Mouse (Mus musculus) testis, postnatal 10 days (tissue): Measurements from ENCODE around the gene 2010300C02Rik.
"Not testable (repeated sequence)": the region's sequence is repeated elsewhere in the genome, so short reads cannot be mapped to it uniquely, and the experiment has no call there.

ENCODE experiments used
- DNase-seq: peaks from one replicate; pipeline ENCODE4 v3.0.0; 2021; ENCODE audit warnings: low spot score

Gene 2010300C02Rik

DNA sequence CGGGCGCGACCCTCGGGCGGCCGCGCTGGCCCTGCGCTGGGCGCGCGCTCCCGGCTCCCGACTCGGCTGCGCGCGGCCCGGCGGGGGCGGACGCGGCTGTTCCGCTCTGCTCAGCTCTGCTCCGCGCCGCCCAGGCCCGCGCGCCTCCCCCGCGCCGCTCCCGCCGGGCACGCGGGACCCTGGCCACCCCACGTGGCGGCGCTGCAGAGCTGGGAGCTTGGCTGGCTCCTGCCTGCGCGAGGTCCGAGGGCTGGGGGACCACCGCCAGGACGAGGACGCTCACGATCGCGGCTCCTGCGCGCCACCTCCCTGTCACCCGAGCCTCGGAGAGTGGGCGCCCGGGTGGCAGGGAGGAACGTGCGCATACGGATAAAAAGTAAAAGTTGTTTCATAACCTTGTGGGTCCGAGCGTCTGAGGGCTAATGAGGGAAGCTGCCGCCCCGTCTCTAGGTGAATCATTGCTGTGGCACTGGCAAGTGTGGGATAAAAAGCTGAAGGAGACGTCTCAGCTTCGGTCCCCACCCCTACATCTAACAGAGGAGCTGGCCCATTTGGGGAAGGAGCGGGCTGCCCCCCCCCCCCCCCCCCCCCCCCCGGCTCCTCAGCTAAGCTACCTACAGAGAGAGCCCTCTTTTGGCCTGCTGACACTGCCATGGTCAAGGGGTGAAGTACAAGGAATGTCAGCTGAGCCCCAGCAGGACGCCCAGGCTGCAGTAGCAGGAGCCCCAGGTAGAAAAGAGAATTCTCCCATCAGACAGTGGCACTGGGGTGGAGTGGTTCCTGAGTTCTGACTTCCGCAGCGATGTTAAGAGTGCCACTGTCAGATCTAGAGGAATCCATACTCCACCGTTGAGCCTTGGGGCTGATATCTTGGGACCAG is at the start of gene 2010300C02Rik:
TSS of gene 2010300C02Rik (minus strand) at position 325 of the 880 bp plus-strand sequence.
- peak; percentile 86 for DNase-seq

DNA sequence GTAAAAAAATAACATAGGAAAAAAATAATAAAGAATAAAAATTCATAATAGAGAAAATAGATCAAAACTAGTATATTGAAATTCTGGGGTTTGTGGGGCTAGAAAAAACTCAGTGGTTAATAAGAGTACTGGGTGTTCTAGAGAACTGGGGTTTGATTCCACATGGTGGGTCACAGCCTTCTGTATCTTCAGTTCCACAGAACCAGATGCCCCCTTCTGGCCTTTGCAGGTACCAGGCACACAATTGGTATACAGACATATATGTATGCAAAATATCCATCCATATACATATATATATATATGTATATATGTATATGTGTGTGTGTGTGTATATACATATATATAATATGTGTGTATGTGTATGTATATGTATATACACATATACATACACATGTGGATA is 39.5 kb upstream of the 2010300C02Rik start:
- no peak for DNase-seq

DNA sequence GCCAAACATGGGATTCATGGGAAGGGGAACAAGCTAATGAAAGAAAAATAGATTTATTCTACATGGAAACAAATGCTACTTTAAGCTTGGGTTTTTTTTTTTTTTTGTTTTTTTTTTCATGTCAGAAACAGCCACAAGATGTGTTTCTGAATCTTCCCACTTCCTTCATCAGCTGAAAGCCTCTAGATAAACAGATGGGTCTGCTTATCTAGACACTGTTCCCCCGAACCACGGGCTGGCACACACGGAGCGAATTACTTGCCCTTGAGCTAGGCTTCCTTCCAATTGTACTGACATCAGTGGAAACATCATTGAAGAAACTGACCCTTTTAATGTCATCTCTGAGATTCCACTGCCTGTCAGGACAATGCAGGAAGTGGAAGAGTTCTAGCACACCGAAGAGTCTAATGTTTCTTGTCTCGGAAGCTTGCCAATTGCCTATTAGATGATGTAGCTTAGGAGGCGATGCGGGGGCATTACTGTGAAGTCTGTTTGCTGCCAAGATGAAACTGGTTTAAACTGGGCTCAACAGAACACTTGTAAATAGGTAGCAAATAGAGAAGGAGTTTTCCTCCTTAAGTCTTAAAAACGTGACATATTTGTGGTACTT is 24.9 kb upstream of the 2010300C02Rik start:
- DNase-seq: no peak

DNA sequence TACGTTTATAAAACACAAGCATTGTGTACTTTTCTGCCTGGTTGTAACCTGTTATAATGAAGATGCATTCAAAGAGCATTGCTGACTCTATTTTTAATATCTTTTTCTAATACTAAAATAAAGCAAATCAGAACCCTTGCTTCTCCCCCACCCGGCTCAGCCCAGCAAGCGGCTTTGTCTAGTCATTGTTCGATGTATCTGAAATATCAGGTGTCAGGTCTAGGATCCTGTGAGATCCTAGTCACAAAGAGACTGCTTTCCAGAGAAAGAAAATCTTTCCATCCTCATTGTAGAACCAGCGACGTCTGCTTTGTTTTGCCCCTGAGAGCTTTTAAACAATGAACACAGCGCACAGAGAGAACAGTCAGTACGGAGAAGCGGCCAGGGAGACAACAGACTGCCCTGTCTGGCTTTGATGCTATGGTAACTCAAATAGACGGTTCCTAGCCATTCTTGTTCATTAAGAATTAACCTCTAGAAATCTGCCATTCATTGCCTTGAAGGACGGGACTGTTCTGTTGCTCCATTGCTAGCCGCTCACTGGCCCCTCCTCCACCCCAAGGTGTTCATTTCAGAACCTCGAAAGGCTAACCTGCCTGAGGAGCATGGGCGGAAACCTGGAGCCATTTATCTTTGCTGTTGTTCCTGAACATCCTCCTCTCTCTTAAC is 22.9 kb upstream of the 2010300C02Rik start:
- no peak for DNase-seq

DNA sequence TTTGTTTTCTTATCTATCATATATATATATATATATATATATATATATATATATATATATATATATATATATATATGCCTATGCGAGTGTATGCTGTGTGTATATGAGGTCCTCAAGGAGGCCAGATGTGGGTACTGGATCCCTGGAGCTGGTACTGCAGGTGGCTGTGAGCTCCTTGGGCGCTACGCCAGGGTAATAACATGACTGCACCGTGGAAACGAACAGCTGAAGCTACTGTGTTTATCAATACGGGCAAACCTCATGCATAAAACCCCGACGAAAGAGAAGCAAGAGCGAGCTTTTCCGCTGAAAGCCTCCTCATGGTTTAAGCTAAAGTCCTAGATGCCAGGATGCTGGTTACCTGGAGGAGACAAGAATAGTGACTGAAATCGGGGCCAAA is 22.2 kb upstream of the 2010300C02Rik start:
- DNase-seq: no peak

DNA sequence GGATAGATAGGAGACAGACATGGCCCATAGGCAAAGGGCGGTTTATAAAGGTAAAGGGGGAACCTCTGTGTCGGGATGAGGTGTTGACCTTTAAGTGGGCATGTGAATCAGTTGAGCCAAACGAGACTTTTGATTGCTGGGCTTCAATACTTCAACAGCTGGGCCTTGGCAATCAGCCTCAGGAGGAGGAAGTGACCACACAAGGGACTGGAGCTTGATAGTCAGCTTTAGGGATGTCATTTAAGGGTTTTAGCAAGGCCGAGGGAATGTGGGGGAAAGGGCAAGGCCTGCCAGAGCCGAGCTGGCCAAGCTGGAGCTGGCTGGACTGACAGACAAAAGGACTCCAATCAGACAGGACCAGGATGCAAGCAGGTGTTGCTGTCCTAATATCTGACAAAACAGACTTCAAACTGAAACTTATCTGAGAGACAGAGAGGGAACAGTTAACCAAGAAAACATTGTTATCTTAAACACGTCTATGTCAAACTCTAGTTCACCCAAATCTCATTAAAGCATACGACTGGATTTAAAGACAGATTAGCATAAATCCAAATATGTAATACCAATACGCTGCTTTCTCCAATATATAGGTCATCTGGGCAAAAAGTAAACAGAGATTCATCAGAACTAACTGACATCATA is 20.4 kb upstream of the 2010300C02Rik start:
- DNase-seq: no peak

DNA sequence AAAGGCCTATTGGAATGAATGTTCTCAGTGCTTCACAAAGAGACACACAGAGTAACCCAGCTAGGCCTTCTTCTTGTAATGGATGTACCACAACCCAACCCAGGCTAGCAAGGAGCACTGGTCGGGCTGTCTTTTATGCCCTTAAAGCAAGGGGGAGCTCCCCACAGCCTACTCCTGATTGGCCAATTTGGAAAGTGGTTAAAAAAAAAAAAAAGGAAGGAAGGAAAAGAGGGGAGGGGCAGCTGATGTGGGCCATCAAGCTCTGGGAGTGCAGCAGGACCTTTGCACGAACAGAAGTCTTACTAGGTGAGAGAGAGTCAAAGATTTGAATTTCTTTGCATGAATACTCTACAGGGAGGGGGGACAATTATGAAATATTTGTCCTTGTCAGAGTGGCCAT is 19.0 kb upstream of the 2010300C02Rik start:
- DNase-seq: no peak

DNA sequence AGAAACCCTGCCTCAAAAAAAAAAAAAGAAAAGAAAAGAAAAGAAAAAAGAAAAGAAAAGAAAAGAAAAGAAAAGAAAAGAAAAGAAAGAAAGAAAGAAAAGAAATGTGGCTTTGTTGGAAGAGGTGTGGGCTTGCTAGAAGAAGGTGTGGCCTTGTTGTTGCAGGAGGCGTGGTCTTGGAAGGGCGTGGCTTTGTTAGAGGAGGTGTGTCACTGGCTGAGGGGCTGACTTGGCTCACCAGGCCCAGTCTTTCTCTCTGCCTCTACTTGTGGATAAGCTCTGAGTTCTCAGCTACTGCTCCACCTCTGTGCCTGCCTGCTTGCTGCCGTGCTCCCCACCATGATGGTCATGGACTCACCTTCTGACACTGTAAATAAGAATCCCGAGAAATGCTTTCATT is 17.2 kb upstream of the 2010300C02Rik start:
- DNase-seq: no peak

DNA sequence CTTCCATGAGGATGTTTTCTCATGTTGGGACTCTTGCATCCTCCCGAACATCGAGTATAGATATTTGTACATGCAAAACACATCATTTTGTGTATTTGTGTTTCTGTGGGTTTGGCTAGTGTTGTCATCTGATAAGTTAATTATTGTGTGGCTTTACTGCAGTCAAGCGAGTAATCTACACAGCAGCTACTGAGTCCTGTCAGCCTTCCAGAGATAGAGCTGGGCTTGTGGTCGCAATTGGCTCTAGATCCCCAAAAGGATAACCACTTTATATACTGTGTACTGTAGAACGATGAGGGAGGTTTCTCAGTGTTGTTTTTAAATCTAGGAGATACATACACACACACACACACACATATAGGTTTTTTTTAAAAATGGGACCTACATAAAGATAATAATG is 16.0 kb upstream of the 2010300C02Rik start:
- DNase-seq: no peak

DNA sequence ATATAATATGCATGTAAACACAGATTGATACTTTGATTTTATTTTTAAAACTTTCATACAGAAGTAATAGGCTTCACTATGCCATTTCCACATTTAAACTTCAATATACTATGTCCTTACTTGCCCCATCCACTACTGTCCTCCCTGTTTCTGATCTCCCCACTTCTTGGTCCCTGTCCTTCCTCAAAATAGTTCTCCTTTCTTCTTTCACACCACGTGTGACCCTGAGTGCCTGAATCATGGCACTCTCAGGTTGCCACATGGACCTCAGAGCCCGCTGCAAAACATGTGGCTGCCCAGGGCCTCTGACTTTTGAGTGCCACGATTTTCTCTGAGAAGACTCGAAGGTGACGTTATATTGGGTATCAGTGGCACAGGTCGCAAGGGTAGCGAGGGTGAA is 15.0 kb upstream of the 2010300C02Rik start:
- DNase-seq: no peak

DNA sequence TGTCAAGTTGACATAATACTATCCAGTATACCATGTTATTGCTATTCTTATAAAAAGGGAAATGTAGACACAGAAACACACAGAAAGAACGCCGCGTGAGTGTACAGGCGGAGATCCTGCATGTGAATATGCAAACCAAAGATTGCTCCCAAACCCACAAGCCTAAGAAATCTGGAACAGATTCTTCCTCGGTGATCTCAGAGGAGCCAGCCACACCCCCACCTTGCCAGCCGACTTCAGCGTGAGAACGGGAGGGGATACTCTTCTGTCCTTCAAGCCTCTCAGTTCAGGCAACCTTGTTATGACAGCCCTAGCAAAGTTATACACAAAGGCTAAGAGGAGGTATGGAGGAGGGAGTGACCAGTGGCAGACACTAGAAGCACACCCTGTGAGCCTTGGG is 9.5 kb upstream of the 2010300C02Rik start:
- DNase-seq: no peak

DNA sequence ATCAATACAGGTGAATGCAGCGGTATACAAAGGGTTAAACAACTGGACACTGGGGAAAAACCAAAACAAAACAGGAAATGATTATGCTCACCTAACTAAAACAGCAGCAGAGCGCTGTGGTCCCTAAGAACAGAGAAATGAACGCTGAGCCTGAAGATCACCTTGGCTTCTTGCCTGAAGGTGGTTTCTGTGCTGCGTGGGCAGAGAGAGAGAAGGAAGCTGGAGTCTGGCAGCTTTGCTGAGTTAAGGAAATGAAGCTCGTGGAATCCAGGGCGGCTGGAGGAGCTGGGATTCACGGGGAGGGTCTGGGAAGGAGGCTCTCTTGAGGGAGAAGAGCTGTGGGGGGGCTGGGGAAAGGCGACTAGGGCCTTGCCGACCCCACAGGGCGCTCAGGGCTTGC is 8.2 kb upstream of the 2010300C02Rik start:
- DNase-seq: no peak

DNA sequence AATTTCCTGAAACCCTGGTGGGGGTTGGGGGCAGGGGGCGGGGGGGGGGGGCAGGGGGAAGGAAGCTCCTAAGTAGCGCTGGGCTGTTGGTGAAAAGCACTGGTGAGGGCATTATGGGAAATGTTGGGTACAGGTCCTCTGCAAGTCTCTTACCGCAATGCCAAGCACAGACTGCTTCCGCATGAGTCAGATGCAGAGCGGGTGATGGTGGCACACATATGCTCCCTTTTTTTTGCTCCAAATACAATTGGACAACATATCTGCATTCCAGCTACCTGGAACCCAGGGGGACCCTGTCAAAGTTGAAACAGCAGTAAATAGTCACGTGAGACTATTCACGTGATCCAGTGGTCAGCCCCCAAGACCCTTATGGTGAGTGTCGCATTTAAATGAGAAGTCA is 7.3 kb upstream of the 2010300C02Rik start:
- DNase-seq: no peak

DNA sequence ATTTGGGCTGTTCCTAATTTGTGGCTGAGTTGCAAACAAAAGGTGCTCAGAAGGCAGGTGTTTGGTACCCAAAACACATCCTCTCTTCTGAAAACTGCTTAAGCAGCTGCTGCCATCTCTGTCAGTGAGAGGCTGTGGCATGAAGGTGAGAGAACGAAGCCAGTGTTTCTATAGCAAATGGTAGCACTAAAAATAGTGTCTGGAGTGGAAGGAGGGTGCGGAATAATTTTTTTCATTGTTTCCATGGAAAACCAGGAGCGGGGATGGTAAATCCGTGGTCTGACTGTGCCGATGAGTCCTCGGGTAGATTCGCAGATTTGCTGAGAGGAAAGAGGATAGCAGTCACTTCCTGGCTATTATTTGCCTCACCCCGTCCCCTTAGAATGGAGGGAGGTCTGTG is 6.5 kb upstream of the 2010300C02Rik start:
- DNase-seq: no peak

DNA sequence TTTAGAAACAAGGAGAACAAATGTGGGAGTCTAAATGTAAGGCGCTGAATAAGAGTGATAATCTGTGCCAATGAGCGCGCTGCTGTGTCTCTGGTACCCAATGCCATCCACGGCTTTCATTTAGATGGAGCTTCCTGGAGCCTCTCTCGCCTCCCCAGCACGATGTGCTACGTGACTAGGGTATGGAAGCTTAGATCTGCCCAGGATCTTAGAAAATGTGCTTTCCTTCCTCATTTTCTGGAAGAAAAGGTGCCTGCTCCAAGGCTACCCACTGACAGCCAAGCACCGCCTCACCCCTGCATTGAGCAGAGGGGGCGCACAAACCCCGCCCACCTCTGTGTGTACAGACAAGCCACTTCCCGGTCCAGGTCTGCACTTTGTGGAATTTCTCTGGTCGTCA is 6.0 kb upstream of the 2010300C02Rik start:
- DNase-seq: no peak

DNA sequence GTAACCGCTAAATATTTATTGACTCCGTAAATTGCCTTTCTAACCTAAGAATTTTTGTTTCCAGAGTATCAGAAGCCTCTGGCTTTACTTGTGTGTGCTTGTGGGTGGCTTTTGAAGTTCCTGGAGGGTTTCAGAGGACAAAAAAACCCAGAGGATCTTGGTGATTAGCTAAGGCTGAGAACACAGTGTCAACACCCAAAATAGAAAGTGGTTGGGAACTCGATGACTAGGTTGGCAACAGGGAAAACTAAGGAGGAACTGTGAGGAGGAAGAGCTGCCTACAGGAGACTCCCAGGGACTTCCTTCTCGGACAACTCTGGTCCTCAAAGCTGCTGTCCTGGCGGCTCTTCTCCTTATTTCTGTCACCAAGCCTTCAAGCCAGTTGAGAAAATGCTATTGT is 1.2 kb upstream of the 2010300C02Rik start:
- no peak for DNase-seq

DNA sequence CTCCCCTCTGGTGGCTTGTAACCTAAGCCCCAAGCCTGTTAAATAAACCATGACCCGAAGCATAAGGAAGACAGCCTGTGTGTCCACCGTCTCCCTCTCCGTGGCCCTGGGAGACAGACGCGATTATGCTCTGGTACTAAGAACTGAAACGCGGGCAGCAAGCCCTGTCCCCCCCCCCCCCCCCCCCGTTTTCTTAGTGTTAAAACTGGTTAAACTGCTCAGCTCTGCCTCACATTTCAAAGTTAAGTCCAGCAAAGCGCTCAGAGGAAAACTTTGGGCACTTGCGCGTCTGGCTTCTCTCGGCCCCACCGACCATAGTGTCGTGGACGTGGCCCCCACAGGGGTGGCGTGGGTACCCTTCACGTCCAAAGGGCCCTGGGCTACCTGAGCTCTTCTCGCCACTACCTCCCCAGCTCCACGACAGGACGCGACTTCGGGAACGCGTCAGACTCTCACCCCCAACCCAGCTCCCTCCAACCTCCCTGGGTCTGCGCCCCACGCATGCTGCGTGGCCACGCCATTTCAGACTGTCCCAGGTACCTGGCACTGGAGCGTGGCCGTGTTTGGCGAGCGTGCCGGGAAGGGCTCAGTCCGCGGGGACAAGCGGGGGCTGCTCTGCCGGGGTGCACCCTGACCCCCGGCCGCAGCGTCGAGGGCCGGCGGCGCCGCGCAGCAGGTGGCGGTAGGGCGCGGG is 708 bp downstream of the 2010300C02Rik start:
- no peak for DNase-seq

DNA sequence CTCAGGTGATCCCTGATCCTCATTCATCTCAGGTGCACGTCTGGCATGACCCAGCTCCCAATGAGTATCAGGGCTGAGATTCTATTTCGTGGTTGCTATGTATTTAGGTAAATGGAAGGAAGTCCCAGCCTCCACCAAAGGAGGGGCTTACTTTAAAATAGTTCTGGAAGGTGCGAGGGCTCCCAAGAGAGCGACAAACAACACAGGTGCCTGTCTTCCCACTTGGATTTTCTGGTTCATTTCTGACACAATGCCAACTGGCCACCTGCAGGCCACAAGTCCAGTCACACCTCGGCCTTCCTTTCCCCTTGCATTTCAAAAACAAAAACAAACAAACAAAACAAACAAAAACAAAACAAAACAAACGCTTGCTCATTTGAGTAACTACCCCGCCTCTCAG is 1.4 kb downstream of the 2010300C02Rik start:
- no peak for DNase-seq

DNA sequence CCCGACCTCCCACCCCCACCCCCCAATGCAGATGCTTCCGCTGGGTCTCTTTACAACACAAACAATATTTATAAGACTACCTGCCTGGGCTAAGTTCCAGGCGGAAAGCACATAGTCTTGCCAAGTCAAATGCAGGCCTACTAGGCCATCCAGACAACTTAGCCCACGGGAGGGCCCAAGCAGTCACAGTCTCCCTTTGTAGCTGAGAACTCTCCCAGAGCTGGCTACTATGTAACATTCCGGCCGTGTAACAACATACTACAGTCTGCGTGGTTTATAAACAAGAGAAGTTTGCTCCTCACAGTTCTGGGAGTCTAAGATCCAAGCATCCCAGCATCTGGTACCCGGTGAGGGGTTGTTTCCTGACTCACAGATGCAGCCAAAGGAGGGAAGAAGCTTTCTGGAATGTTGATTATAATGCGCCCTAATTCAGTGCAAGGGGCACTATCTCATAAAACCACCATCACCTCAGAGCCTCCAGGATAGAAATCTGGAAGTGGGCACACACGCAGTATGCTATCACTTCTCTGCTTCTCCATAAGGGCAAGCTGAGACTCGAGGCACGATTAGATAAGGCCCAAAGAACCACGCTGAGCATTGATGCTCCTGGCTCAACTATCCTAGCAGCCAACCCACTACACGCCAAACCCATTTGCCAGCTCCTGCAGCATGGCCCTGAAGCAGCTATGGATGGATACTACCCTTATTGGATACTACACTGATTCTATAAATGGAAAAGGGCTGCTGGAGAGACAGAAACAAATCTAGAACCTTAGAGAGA is 2.3 kb downstream of the 2010300C02Rik start:
- DNase-seq: no peak

DNA sequence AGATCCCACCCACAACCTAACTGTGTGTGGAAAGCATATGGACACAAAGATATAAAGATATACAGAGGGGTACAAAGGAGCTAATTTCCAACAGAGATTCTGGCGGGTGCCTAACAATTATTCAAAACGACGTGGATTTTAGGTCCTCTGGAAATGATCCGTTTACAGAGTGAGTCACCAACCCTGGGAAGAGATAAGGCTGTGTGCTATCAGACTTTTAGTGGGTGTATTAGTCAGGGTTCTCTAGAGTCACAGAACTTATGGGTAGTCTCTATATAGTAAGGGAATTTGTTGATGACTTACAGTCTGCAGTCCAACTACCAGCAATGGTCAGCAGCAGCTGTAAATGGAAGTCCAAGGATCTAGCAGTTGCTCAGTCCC is 7.5 kb downstream of the 2010300C02Rik start:
- not testable (repeated sequence) for DNase-seq
